Mouse (Mus musculus): ENCODE measurements around the gene Tyms. TPM values are rescaled to one million over a fixed set of nuclear protein-coding genes. Genes with fewer than 3 reads are reported as not detected.
A peak's percentile ranks its signal among the peaks of the same experiment; 100 is the strongest.

Tyms gene
- 1 to 10 TPM; 3.5 to 5.3 TPM for total RNA-seq (2021)

DNA sequence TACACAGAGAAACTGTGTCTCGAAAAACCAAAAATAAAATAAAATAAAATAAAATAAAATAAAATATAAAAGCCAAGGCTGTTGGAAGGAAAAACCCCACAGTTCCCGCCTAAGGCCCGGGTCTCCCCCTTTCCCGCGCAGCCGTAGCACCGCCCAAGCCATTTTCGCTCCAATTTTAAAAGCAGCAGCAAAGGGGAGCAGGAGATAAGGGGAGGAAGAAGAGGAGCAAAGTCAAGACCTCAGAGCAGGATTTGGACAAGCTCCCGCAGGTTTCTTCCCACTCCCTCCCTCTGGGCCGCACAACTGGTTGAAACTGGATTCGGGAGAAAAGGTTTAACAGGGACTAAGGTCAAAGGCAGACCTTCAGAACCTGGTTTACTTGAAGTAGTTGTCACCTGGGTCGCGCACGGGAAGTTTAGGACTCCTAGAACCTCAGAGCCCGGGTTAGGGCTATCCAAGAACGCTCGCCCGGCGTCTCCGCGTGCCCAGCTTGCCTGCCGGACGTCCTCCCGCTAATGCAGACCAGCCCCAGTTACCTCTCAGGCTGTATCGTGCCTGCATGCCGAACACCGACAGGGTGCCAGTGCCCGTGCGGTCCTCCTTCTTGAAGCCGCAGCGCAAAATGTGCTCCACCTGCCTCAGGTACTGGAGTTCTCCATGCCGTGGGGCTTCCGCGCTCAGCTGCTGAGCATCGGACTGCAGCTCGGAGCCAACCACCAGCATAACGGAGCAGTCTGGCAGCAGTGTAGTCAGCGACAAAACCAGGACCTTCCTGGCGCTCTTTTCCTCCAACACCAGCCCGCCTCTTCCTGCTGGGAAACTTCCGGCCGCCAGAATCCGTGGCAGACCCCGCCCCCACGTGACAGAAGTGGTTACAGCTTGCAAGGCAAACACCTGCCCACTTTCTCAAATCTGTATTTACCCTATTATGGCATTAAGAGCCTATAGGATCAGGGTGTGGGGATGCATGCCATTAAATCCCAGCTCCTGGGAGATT lies at the start of gene Tyms:
Gene Tyms (minus strand): TSS at position 793 of the 997 bp plus-strand sequence.
- peak; percentile 65 to 72 for DNase-seq (ENCODE audit: low spot score in 2 of 2)
- intact Hi-C loops (cut with DNase I): no loop called here

DNA sequence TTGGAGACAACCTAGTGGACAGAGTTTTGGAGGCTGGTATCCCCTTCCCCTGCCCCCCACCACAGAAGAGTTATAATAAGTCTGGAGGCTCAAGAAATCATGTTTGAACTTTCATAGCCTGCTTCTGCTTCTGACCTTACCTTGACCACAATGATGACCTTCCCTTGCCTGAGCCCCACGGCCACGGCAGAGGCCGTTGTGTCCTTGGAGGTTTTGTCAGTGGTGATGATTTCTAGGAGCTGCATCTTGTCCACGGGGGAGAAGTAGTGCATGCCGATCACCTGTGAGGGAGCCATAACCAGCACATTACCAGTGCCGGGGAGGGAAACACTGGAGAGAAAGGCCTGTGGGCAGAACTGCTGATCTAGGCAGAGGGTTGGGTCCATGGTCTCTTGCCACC lies 49.1 kb upstream of the Tyms start:
- intact Hi-C loops (cut with DNase I): no loop called here
- no peak for DNase-seq (ENCODE audit: low spot score in 2 of 2)

DNA sequence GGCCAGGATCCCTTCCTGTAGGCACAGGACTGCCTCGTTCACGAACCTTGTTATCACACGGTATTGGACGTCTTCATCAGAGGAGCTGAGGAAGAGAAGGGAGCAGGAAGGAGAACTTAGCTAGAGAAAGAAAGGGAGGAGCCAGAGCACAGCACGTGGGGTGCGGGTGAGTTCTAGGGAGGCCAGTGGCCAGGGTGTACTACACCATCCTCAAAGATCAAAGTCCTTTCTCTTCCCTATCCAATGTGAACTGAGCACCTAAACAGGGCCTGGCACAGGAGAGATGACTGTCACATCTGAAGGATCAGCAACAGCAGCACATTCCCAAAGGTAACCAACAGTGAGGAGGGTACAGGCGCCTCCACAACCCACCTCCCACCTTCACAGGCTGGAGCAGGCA lies 46.7 kb upstream of the Tyms start:
- intact Hi-C loops (cut with DNase I): no loop called here
- no peak for DNase-seq (ENCODE audit: low spot score in 2 of 2)

DNA sequence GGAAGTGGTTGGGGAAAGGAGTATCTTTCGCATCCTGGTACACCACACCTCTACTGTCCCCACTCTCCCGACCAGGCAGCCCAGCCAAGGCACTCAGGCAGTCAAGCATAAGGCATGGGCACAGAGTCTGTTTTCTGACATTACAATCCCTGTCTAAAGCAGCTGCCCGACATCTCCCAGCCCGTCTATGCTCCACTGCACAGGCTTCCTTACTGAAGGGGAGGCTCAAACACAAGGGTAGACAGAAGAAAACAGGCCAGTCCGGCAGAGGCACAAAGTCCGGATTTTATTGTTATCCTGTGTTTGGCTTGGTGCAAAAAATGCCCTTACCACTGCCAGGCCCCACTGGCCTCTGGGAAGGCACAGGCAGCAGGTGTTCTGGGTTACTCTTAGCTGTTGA lies 45.7 kb upstream of the Tyms start:
- intact Hi-C loops (cut with DNase I): no loop called here
- DNase-seq (ENCODE audit: low spot score in 2 of 2): no peak

DNA sequence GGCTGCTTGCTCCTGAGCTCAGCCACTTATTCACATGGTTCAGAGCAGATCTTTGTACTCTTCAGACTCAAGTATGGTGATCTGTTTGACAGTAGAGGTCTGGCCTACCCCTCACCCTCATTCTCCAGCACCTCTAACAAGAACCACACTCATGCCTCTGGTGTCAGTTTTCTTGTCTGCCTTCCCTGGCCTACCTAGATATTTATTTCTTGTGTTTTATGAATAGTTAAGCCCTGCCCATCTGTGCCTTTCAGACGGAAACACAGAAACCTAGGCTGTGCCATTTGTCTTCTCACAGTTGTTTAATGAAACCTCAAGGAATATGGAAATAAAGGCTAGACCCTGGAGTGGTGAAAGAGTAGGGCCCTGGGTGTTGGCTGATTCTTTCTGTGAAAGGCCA lies 44.6 kb upstream of the Tyms start:
- intact Hi-C loops (cut with DNase I): no loop called here
- DNase-seq (ENCODE audit: low spot score in 2 of 2): no peak

- intact Hi-C loops (cut with DNase I): no loop called here
- DNase-seq (ENCODE audit: low spot score in 2 of 2): no peak
Observed at GRCm38 (mm10) chr5:30115718-30116117, 42.3 kb upstream of the Tyms start.

DNA sequence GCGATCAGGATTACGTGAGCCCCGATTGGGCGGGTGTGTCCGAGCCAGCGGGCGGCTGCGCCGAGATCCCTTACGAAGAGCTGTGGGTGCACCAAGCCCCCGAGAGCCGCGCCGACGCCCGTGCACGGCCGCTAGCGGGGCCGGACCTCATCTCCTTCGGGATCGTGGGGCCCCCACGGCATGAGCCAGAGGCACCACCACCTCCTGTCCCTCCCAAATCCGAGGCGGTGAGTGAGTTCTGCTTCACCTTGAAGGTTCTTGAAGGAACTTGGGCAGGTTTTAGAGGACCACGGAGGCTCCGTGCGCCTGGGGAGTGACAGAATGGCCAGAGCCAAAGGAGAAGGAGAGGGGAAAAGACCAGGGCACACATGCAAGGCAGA lies 41.3 kb upstream of the Tyms start:
- no peak for DNase-seq (ENCODE audit: low spot score in 2 of 2)
- intact Hi-C loops (cut with DNase I): no loop called here

GRCm38 (mm10) chr5:30113881-30114760 lies 40.7 kb upstream of the Tyms start:
- intact Hi-C loops (cut with DNase I): no loop called here
- peak; percentile 51 to 67 for DNase-seq (ENCODE audit: low spot score in 2 of 2)

- DNase-seq (ENCODE audit: low spot score in 2 of 2): no peak
- intact Hi-C loops (cut with DNase I): no loop called here
Observed at GRCm38 (mm10) chr5:30112533-30113068, 39.2 kb upstream of the Tyms start.

DNA sequence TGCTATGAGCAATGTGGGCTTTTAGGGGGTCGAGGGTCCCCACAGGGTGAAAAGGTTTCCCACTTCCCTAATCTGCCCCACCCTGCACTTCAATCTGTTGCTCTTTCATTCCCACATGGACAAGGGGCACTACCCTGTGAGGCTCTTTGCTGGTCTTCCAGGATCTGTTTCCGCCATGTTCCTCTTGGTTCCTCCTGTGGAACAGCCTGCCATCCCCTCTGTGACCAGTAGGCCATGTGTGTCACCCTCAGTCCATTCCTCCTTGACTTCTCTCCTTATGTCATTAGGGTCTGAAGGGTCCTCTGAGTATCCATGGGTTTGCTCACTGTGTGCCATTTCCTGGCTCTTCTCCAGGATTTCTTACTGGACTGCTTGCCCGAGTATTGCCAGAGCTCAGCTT lies 38.4 kb upstream of the Tyms start:
- DNase-seq (ENCODE audit: low spot score in 2 of 2): no peak
- intact Hi-C loops (cut with DNase I): no loop called here

DNA sequence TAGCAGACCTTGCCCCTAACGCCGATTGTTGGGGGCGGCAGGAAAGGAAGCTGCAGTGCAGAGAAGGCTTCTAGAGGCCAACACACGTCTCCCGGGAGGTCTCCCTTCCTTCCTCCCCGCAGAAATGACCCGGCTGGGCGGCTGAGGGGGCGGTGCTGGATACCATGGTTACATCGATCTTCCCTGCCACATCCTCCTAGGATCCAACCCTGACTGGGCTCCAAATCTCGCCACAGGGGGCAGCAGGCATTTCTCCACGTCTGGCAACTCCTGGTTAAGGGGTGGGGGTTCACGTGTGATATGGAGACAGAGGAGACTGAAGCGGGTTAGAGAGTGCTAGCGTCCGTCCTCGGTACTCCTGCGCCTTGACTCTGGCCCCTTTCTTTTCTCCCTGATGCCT lies 37.7 kb upstream of the Tyms start:
- intact Hi-C loops (cut with DNase I): no loop called here
- DNase-seq (ENCODE audit: low spot score in 2 of 2): no peak

DNA sequence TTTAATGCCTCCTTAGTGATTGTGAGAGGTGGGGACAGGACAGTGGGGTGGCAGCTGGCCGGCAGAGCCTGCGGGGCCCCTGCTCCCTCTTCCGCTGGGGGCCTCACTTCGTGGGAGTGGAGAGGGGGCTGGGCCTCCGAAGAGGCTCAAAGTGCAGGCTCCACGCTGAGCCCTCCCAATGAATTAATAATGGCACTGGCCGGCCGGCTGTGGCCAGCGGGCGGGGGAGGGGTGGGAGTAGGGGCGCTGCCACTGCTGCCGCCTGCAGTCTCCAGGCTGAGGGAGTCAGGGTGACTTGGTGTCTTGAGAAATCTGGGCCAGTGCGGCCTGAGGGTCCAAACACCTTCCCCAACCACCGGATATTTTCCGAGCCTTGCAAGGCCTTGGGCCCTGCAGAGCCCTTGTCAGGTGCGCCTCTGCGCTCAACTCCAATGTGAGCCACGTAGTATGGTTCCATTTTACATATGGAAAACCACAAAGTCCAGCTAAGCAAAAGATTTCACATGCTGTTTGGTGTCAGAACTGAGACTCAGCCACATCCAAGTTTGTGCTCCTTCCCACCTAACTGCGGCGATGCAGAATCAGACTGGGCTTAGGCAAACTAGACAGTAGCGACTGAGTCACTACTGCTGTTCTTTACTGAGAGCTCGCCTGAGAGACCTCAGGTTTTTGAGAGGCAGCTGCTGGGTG lies 37.1 kb upstream of the Tyms start:
- intact Hi-C loops (cut with DNase I): no loop called here
- no peak for DNase-seq (ENCODE audit: low spot score in 2 of 2)

DNA sequence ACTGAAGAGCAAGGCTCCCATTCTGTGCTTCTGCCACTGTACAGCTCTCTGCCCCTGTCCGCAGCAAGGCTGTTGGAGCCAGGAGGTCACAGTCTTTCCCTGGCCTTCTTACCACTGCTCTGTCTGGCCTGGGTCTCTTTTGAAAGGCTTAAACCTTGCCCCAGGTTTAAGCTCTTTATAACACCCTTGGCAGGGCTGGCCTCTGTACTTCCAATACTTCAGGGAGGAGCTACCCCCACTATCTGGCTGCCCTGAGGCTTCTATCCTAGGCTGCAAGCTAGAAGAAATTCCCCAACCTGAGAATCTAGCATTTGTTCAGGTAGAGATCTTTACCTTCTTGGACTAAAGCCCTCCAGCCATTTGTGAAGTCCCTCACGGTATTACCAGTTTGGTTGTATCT lies 36.5 kb upstream of the Tyms start:
- no peak for DNase-seq (ENCODE audit: low spot score in 2 of 2)
- intact Hi-C loops (cut with DNase I): loop anchor here (10.0 kb wide), 1 partner anchor 285 kb away; no protein-coding TSS in a partner anchor

GRCm38 (mm10) chr5:30108233-30108632 lies 34.8 kb upstream of the Tyms start:
- no peak for DNase-seq (ENCODE audit: low spot score in 2 of 2)
- intact Hi-C loops (cut with DNase I): loop anchor here (10.0 kb wide), 1 partner anchor 283 kb away; no protein-coding TSS in a partner anchor

- intact Hi-C loops (cut with DNase I): loop anchor here (10.0 kb wide), 1 partner anchor 283 kb away; no protein-coding TSS in a partner anchor
- no peak for DNase-seq (ENCODE audit: low spot score in 2 of 2)
Observed at GRCm38 (mm10) chr5:30107611-30108041, 34.2 kb upstream of the Tyms start.

DNA sequence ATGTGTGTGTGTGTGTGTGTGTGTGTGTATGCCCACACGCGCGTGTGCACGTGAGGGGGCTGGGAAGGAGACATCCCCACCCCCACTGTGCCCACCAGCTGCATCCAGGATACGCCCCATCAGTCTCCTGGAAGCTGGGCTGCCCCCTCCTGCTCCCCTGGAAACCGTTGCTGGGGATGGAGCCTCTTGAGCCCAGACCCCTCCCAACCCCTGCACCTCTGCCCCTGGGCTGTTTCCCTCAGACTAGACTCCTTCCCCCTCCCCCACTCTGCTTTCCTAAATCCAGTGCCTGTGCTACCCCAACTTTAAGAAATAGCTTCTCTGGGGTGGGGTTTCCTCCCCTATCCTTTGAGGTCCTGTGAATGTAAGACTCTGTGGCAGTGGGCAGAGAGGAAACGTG lies 33.8 kb upstream of the Tyms start:
- no peak for DNase-seq (ENCODE audit: low spot score in 2 of 2)
- intact Hi-C loops (cut with DNase I): loop anchor here (10.0 kb wide), 1 partner anchor 282 kb away; no protein-coding TSS in a partner anchor

DNA sequence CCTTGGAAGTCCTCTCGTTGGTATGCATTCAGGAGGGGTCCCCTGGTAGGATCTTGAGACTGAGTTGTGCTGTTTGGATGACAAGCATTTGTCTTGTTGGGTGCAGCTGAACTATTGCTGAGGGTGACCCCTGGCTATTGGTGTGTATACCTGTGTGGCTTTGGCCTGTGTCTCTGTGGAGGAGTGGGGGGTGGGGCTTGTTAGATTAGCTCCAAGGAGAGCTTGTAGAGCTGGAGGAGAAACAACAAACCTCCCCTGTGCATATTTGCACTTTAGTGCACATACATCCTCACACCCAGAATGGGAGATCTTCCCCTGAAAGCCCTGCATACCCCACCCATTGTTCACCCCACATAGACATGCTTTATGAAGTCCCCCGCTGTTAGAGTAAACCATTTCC lies 33.3 kb upstream of the Tyms start:
- intact Hi-C loops (cut with DNase I): loop anchor here (10.0 kb wide), 1 partner anchor 282 kb away; no protein-coding TSS in a partner anchor
- DNase-seq (ENCODE audit: low spot score in 2 of 2): no peak

DNA sequence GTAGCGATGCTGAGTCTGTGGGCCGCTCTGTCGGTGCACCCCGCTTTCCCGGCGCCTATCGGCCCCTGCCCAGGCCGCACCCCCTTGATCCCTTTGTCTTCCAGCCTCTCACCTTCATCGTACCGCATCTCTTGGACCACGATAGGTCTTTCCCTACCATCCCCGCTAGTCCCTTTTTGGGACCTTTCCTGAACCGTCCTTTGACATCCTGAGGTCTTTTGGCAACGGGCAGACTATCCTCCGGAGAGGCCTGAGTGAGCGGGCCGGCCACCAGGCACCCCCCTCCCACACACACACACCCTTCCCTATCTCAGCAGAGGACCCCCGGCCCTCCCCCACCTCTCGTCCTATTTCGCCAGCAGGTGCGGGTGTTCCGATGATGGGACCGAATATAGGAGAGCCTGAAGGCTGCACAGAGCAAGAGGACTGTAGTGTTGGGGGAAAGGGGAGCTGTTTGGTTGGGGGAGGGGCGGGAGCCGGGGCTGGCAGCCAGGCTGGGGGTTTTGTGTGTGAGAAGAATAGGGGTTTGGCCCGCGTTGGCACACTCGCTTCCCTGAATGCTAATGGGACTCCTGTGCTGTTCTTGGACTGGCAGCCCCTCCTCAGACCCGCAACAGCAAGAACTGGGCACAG lies 32.4 kb upstream of the Tyms start, which contains the start of gene 3110082J24Rik:
Gene 3110082J24Rik (minus strand): TSS at position 419 of the 633 bp plus-strand sequence.
- no peak for DNase-seq (ENCODE audit: low spot score in 2 of 2)
- intact Hi-C loops (cut with DNase I): loop anchor here (10.0 kb wide), 1 partner anchor 281 kb away; no protein-coding TSS in a partner anchor

Data from left cerebral cortex, postnatal 25 days (tissue).